Mouse (Mus musculus) thymus, adult 2 months (tissue): Measurements from ENCODE around the gene Pygm. TPM values are rescaled to one million over a fixed set of nuclear protein-coding genes. Genes with fewer than 3 reads are reported as not detected.

Source experiments
- DNase-seq: peaks from one replicate; pipeline ENCODE4 v3.0.0; 2021
- H3K27ac ChIP-seq: fragments of 200-500 bp; 2 replicates; pipeline ENCODE4 v1.5.1; 2012; ENCODE audit warnings: low read length, control low read depth; ENCODE audit not compliant: control insufficient read depth, insufficient read depth
- H3K27me3 ChIP-seq: fragments of 200-500 bp; 2 replicates; pipeline ENCODE4 v1.6.1; 2012; ENCODE audit warnings: mild to moderate bottlenecking, low read length, moderate library complexity, mixed read lengths; ENCODE audit not compliant: control insufficient read depth, insufficient read depth
- H3K36me3 ChIP-seq: fragments of 200-500 bp; 2 replicates; pipeline ENCODE4 v1.6.1; 2012; ENCODE audit warnings: mild to moderate bottlenecking, low read length, moderate library complexity; ENCODE audit not compliant: control insufficient read depth, insufficient read depth
- H3K4me1 ChIP-seq: fragments of 200-500 bp; replicated peaks from 2 replicates; pipeline ENCODE4 v1.6.1; 2012; ENCODE audit warnings: low read length; ENCODE audit not compliant: control insufficient read depth, insufficient read depth
- H3K4me3 ChIP-seq: fragments of 200-500 bp; 2 replicates; pipeline ENCODE4 v1.5.1; 2012; ENCODE audit warnings: mild to moderate bottlenecking, low read length, control low read depth, moderate library complexity; ENCODE audit not compliant: control insufficient read depth, insufficient read depth
- CTCF ChIP-seq: fragments of 200-500 bp; IDR thresholded peaks from 2 replicates; pipeline ENCODE4 v1.5.1; 2012; ENCODE audit warnings: mild to moderate bottlenecking, control low read depth, low read length, moderate library complexity, borderline replicate concordance; ENCODE audit not compliant: control insufficient read depth, poor library complexity, insufficient read depth; ENCODE audit errors: extremely low read depth
- POLR2A ChIP-seq: fragments of 200-500 bp; IDR thresholded peaks from 2 replicates; pipeline ENCODE4 v1.6.1; 2012; ENCODE audit warnings: mild to moderate bottlenecking, low read length, control low read depth, moderate library complexity; ENCODE audit not compliant: control insufficient read depth, poor library complexity, insufficient read depth; ENCODE audit errors: extremely low read depth
- WGBS: fragments of 180-500 bp; shearing (Covaris S2); methylation state at CpG from one replicate; pipeline ENCODE4 v1.1.7; 2018; 5-methylcytosine and 5-hydroxymethylcytosine counted together
- polyA plus RNA-seq: library from polyadenylated mRNA; depleted of rRNA; stranded (reverse); fragments of >200 nt; gene quantifications from 2 replicates; pipeline ENCODE4 v1.2.3, GENCODE M21; 2012

Pygm gene
- polyA plus RNA-seq, 1 experiment: 41.6 TPM

DNA sequence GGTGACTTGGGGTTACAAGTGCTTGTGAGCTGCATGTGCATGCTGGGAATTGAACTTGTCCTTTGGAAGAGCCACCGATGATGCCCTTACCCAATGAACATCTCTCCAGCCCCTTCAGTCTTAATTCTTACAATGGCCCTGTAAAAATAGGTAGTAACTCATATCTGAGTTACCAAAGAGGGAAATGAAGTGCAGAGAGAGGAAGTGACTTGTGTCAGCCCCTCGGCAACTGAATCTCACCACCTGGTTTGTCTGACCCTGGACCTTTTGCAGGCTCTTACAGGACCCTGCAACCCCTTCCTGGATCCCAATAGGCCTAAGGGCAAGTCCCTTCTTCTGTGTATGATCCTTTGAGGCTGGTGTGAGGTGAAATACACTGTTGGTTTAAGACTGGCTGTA lies 32.1 kb upstream of the Pygm start:
- H3K4me1 ChIP-seq: peaks cover 12% of the 10 kb centered on the region
- 26% methylated on average over 2 of the region's 2 CpGs for WGBS
- peaks cover 35% of the 10 kb centered on the region for H3K36me3 ChIP-seq
- H3K27ac ChIP-seq: no peak overlapping the region
- no peak for DNase-seq
- H3K4me3 ChIP-seq: no peak overlapping the region
- no peaks in the 10 kb centered on the region for H3K27me3 ChIP-seq
- TF ChIP-seq CTCF: no peak
- no peak for TF ChIP-seq POLR2A

DNA sequence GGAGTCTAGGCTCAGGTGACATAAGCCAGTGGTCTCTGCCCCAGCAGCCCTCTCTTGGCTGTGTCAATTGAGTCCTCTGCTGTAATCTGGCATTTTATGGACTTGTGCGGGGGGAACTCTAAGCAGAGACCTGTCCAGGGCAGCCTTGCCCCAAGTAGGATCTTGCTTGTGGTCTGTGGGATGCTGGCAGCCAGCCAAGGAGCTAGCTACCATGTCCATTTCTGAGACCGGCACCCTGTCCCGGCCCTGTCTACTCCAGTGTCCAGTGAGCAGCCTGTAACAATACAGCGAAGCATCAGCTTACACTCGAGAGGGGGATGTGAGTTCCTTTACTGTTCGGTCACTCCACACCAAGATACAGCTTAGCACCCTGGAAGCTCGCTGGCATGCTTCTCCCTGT lies 30.2 kb upstream of the Pygm start:
- H3K27me3 ChIP-seq: no peaks in the 10 kb centered on the region
- peaks cover 28% of the 10 kb centered on the region for H3K36me3 ChIP-seq
- DNase-seq: no peak
- no peak overlapping the region for H3K4me3 ChIP-seq
- no peak for TF ChIP-seq POLR2A
- 93% methylated on average over 7 of the region's 7 CpGs for WGBS
- no peak overlapping the region for H3K27ac ChIP-seq
- peaks cover 2% of the 10 kb centered on the region for H3K4me1 ChIP-seq

DNA sequence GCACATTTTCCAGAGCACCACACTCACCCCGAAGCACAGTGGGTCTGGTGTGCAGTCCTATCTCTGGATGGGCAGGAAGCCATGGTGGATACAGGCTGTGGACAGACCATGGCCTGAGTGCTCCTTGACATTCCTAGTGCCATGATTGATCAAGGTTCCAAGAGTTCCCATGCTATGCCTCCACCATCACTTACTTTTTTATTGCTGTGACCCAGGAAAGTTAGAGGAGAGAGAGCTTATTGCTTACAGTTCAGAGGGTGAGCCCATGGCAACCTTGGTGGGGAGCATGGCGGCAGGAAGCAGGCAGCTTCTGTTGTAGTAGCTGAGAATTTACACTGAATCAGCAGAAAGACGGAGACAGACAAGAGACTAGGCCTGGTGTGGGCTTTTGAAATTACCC lies 22.9 kb upstream of the Pygm start:
- DNase-seq: no peak
- Histone ChIP-seq H3K27ac (no peak overlapping the region), H3K4me1 (0 out of 2 replicates have a peak, but pooled peaks cover 2% of the 10 kb centered on the region), H3K36me3 (peaks cover 14% of the 10 kb centered on the region), H3K27me3 (no peaks in the 10 kb centered on the region), H3K4me3 (no peak overlapping the region)
- TF ChIP-seq CTCF (no peak), POLR2A (no peak)
- 89% methylated on average over 3 of the region's 3 CpGs for WGBS

DNA sequence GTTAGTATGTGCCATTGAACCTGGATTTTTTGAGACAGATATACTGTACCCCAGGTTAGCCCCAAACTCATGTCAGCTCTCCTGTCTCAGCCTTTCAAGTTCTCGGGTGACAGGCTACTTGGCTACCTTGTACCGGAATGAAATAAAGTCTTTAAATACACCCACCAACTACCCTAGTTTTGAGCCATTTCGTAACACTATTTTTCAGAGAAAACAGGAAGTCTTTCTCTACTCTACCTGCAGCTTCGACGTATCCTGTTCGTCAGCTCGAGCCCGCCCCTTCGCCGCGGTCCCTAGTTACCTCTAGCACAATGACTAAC lies 21.1 kb upstream of the Pygm start:
- Histone ChIP-seq H3K4me3 (no peak overlapping the region), H3K4me1 (0 out of 2 replicates have a peak, but pooled peaks cover 2% of the 10 kb centered on the region), H3K36me3 (peaks cover 32% of the 10 kb centered on the region), H3K27ac (peak overlapping the region; percentile 59), H3K27me3 (no peaks in the 10 kb centered on the region)
- TF ChIP-seq POLR2A (no peak), CTCF (no peak)
- no peak for DNase-seq
- under 1% methylated on average over 11 of the region's 11 CpGs for WGBS

DNA sequence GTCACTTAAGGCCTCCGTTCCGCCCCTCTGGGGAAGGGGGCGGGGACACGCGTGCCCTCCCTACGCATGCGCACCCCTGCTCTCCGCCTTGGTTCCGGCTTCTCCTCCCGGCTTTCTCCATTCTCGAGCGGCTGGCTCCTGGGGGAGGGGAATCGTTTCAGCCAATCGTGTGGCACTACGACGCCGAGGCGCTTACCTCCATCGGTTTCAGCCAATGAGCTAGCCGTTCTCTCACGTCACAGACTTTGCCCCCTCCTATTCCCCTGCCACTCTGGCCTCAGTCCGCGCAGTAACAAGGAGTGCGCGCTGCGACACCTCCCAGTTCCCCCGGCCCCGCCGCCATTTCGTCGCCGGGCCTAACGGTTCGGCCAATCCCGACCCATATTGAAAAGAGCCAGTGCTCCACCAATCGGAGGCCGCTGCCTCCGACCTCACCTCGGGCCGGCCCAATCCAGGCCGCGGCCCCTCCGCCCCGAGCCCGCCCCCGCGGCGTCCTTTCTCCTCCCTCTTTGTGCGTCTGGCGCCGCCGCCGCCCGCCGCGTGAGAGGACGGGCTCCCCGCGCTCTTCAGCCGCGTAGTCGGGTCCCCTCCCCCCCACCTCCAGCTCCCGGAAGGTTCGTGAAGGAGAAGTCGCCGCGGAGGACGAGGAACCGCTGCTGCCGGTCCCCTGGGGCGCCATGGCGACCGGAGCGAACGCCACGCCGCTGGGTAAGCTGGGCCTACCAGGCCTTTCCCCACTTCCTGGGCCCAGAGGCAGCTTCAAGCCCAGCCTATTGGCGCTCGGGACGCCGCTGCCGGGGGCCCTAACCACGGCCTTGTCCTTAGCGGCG lies 20.6 kb upstream of the Pygm start, which contains the start of gene Sf1:
Gene Sf1 (plus strand): TSS at position 280 of the 830 bp plus-strand sequence.
- Histone ChIP-seq H3K27ac (peak within 1 kb of the TSS; percentile 77), H3K36me3 (peaks cover 38% of the 10 kb centered on the region), H3K4me1 (0 out of 2 replicates have a peak, but pooled peaks cover 2% of the 10 kb centered on the region), H3K27me3 (no peaks in the 10 kb centered on the region), H3K4me3 (peak within 1 kb of the TSS; percentile 75)
- peak; percentile 100 for DNase-seq
- peak; percentile 96 for TF ChIP-seq POLR2A
- TF ChIP-seq CTCF: peak; percentile 54; the same call in 1 of the 2 replicates
- WGBS: 1% methylated on average over 83 of the region's 85 CpGs

DNA sequence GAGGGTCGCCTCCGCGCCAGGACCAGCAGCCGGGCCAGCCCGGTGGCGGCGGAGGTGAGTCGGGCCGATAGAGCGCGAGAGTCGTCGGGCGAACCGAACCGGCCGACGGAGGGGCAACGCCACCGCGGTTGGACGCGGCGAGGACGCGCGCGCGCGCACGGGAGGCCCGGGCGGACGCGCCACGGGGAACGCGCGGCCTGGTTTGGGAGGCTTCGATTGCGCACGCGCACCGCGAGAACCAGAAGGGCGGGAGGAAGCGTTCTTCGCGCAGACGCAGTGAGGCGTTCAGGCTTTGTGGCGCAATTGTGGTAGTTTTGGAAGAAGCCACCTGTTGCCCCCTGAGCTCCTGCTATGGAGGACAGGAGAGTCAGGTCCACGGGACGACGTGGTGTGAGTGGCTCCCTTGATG lies 19.9 kb upstream of the Pygm start:
- TF ChIP-seq CTCF (peak; percentile 46; the same call in 1 of the 2 replicates), POLR2A (no peak)
- Histone ChIP-seq H3K4me1 (0 out of 2 replicates have a peak, but pooled peaks cover 2% of the 10 kb centered on the region), H3K27me3 (no peaks in the 10 kb centered on the region), H3K27ac (peak overlapping the region; percentile 77), H3K36me3 (peaks cover 45% of the 10 kb centered on the region), H3K4me3 (peak overlapping the region; percentile 75)
- WGBS: under 1% methylated on average over 54 of the region's 55 CpGs
- DNase-seq: peak; percentile 91

DNA sequence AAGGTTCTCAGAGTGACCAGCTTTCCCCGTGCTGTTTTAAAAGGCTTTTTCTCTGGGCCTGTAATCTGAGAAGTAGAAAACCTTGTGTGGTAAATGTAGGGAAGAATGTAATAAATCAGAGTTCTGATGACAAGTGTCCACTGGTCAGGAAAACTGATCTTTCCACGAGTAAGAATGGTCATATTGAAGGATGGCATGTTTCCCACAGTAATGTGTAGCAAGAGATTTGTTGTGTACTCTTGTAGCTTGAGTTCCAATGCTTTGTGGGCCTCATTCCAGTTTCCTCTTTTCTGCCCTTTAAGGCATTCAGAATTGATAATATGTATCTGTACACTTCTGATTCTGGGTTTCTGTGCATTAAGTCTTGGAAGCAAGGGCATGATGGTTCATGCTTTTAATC lies 19.4 kb upstream of the Pygm start:
- no peak for DNase-seq
- no peak overlapping the region for H3K27ac ChIP-seq
- H3K4me3 ChIP-seq: peak overlapping the region; percentile 75
- TF ChIP-seq POLR2A (no peak), CTCF (no peak)
- peaks cover 50% of the 10 kb centered on the region for H3K36me3 ChIP-seq
- WGBS: 1% methylated on average over 2 of the region's 2 CpGs
- 0 out of 2 replicates have a peak, but pooled peaks cover 2% of the 10 kb centered on the region for H3K4me1 ChIP-seq
- no peaks in the 10 kb centered on the region for H3K27me3 ChIP-seq
